Mouse (Mus musculus) kidney, embryonic 14.5 days (tissue): ENCODE data around the gene Gm29427. TPM values are rescaled to one million over a fixed set of nuclear protein-coding genes. Genes with fewer than 3 reads are reported as not detected.

ENCODE experiments used
- ATAC-seq: fragments of 200-750 bp; cut with Nextera tagmentation; 2 replicates; pipeline ENCODE4 v1.8.0; 2017; ENCODE audit warnings: moderate number of reproducible peaks, mild to moderate bottlenecking, moderate TSS enrichment, moderate library complexity; ENCODE audit not compliant: low FRiP score, low TSS enrichment
- H3K27ac ChIP-seq: fragments of 300-500 bp; sonication (generic); 2 replicates; pipeline ENCODE4 v1.5.1; 2014; ENCODE audit warnings: low read depth, mild to moderate bottlenecking, low read length, moderate library complexity, mixed read lengths
- H3K27me3 ChIP-seq: fragments of 300-500 bp; sonication (generic); 2 replicates; pipeline ENCODE4 v1.6.1; 2014; ENCODE audit warnings: mild to moderate bottlenecking, low read length; ENCODE audit not compliant: control insufficient read depth, insufficient read depth
- H3K36me3 ChIP-seq: fragments of 300-500 bp; sonication (generic); 2 replicates; pipeline ENCODE4 v1.6.1; 2014; ENCODE audit warnings: low read length, mixed read lengths; ENCODE audit not compliant: control insufficient read depth, insufficient read depth
- H3K4me1 ChIP-seq: fragments of 300-500 bp; sonication (generic); 2 replicates; pipeline ENCODE4 v1.6.1; 2014; ENCODE audit warnings: low read length, mixed read lengths; ENCODE audit not compliant: control insufficient read depth, insufficient read depth
- H3K4me2 ChIP-seq: fragments of 300-500 bp; sonication (generic); replicated peaks from 2 replicates; pipeline ENCODE4 v1.6.1; 2014; ENCODE audit warnings: low read depth, mild to moderate bottlenecking, low read length
- H3K4me3 ChIP-seq: fragments of 300-500 bp; sonication (generic); 2 replicates; pipeline ENCODE4 v1.5.1; 2014; ENCODE audit warnings: mild to moderate bottlenecking, low read length
- H3K9ac ChIP-seq: fragments of 300-500 bp; sonication (generic); 2 replicates; pipeline ENCODE4 v1.6.1; 2014; ENCODE audit warnings: low read depth, mild to moderate bottlenecking, low read length, moderate library complexity
- H3K9me3 ChIP-seq: fragments of 300-500 bp; sonication (generic); 2 replicates; pipeline ENCODE4 v1.6.1; 2016; ENCODE audit warnings: low read length; ENCODE audit not compliant: control insufficient read depth
- WGBS: fragments of 180-500 bp; shearing (Covaris S2); extraction: QIAGEN DNeasy Blood & Tissue Kit; methylation state at CpG from one replicate; pipeline ENCODE4 v1.1.7; 2014; 5-methylcytosine and 5-hydroxymethylcytosine counted together
- polyA plus RNA-seq: library from polyadenylated mRNA; unstranded; fragments of >200 nt; fragmentation: Nextera tagmentation; extraction: Ambion mirVana; gene quantifications from 2 replicates; pipeline ENCODE4 v1.2.1, GENCODE M21; 2014

Gm29427 gene
- polyA plus RNA-seq = not detected in 2 replicates

DNA sequence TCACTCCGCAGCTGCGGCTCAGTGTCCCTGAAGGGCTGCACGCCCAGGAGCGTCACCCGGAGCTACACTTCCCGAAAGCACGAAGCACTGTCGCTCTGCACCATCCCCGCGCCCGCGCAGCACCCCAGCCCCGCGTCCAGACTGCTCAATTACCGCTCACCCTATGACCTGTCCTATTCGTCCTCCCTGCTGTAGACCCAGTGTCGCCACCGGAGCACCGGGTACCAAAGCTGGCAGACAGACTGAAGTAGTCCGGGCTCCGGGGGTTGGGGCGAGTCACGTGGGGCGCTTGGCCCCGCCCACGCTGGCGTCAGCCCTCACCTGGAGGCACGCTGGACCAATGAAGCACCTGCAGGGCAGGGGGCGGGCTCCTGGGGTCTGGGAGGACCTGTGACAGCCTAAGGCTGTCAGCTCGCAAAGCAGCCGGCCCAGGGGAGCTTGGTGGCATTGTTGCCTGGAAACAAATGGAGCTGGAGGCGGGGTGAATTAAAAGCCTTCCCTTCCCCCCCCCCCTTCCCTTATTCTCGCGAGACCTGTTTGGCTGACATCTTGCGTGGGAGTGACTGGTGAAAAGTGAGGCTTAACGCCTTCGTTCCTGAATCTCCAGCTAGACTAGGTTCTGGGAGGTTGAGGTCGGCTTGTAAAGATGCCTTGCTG lies at the start of gene Gm29427:
Gene Gm29427, minus strand, starts transcription at position 239 of the 657 bp plus-strand sequence.
- ATAC-seq = peak; percentile 94
- Histone ChIP-seq H3K4me2 (peak within 1 kb of the TSS; percentile 96), H3K9ac (peak within 1 kb of the TSS; percentile 68), H3K9me3 (no peaks in the 10 kb centered on the region), H3K27me3 (no peaks in the 10 kb centered on the region), H3K27ac (peak within 1 kb of the TSS; percentile 48; the same call in 1 of the 2 replicates), H3K36me3 (peaks cover 5% of the 10 kb centered on the region; the same call in 1 of the 2 replicates), H3K4me1 (peaks cover 4% of the 10 kb centered on the region; the same call in 1 of the 2 replicates), H3K4me3 (peak within 1 kb of the TSS; percentile 54)
- WGBS = 0% methylated on average over 36 of the region's 38 CpGs

DNA sequence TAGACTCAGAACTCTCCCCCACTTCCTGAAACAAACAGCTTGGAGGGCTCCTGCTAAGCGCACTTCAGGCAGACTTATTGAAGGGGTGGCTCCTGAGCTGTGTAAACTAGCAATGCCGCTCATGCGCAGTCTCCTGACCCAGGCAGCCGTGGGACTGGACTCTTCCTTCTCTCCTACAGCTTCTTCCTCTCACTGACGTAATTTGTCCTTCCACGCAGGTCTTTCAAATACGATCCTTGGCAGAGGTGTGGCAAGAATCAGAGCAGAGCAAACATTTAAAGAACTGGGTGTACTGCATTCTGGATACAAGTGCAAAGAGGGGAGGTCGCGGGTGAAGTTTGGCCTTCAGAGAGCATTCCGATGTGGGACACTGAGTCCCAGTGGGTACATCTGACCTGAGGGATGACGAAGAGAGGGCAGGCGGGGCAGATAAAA lies 48.4 kb upstream of the Gm29427 start:
- no peak for ATAC-seq
- H3K4me1 ChIP-seq = no peaks in the 10 kb centered on the region
- H3K36me3 ChIP-seq = no peaks in the 10 kb centered on the region
- H3K9me3 ChIP-seq = no peaks in the 10 kb centered on the region
- H3K4me3 ChIP-seq = no peak overlapping the region
- no peak overlapping the region for H3K27ac ChIP-seq
- H3K27me3 ChIP-seq = no peaks in the 10 kb centered on the region
- WGBS = 79% methylated on average over 12 of the region's 12 CpGs
- no peak overlapping the region for H3K4me2 ChIP-seq
- H3K9ac ChIP-seq = no peak overlapping the region

- 80% methylated on average over 3 of the region's 3 CpGs for WGBS
- Histone ChIP-seq H3K27me3 (no peaks in the 10 kb centered on the region), H3K4me1 (no peaks in the 10 kb centered on the region), H3K9me3 (no peaks in the 10 kb centered on the region), H3K9ac (no peak overlapping the region), H3K27ac (no peak overlapping the region), H3K36me3 (no peaks in the 10 kb centered on the region), H3K4me2 (no peak overlapping the region), H3K4me3 (no peak overlapping the region)
- ATAC-seq = no peak
Measured at GRCm38 (mm10) chr1:130762045-130762760, 46.6 kb upstream of the Gm29427 start.

- Histone ChIP-seq H3K4me2 (no peak overlapping the region), H3K27ac (no peak overlapping the region), H3K4me1 (no peaks in the 10 kb centered on the region), H3K36me3 (no peaks in the 10 kb centered on the region), H3K9ac (no peak overlapping the region), H3K27me3 (no peaks in the 10 kb centered on the region), H3K9me3 (no peaks in the 10 kb centered on the region), H3K4me3 (no peak overlapping the region)
- 82% methylated on average over 1 of the region's 1 CpGs for WGBS
- ATAC-seq = no peak
Measured at GRCm38 (mm10) chr1:130761597-130761996, 46.0 kb upstream of the Gm29427 start.

- WGBS = 83% methylated on average over 9 of the region's 9 CpGs
- Histone ChIP-seq H3K27ac (no peak overlapping the region), H3K27me3 (no peaks in the 10 kb centered on the region), H3K4me2 (no peak overlapping the region), H3K9me3 (no peaks in the 10 kb centered on the region), H3K4me1 (no peaks in the 10 kb centered on the region), H3K36me3 (no peaks in the 10 kb centered on the region), H3K9ac (no peak overlapping the region), H3K4me3 (no peak overlapping the region)
- ATAC-seq = no peak
Measured at GRCm38 (mm10) chr1:130759689-130760088, 44.1 kb upstream of the Gm29427 start.

- Histone ChIP-seq H3K36me3 (no peaks in the 10 kb centered on the region), H3K27me3 (no peaks in the 10 kb centered on the region), H3K4me1 (no peaks in the 10 kb centered on the region), H3K9me3 (no peaks in the 10 kb centered on the region), H3K9ac (no peak overlapping the region), H3K4me2 (no peak overlapping the region), H3K27ac (no peak overlapping the region), H3K4me3 (no peak overlapping the region)
- WGBS = 95% methylated on average over 3 of the region's 3 CpGs
- no peak for ATAC-seq
Measured at GRCm38 (mm10) chr1:130746819-130747218, 31.2 kb upstream of the Gm29427 start.

DNA sequence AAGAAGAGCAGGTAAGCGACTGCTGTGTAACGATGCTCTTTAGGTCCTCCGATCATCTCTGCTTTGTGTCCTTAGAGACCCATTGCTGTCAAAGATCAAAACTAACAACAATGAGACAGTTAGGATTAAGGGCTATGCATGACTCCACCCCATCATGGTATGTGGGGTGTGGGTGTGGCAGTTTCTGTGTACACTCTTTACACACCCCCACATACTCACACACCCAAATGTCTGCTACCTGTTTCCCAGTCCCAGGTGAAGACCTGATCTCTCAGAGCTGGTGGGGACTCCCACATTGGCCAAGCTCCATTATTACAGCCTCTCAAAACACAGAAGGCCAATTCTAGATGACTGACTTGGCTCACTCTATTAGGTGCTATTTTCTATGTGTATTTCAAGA lies 30.0 kb upstream of the Gm29427 start:
- Histone ChIP-seq H3K4me1 (no peaks in the 10 kb centered on the region), H3K4me2 (no peak overlapping the region), H3K36me3 (no peaks in the 10 kb centered on the region), H3K9ac (no peak overlapping the region), H3K27me3 (no peaks in the 10 kb centered on the region), H3K9me3 (no peaks in the 10 kb centered on the region), H3K4me3 (no peak overlapping the region), H3K27ac (no peak overlapping the region)
- WGBS = 94% methylated on average over 3 of the region's 3 CpGs
- ATAC-seq = no peak

- Histone ChIP-seq H3K9ac (no peak overlapping the region), H3K27me3 (no peaks in the 10 kb centered on the region), H3K4me2 (no peak overlapping the region), H3K27ac (no peak overlapping the region), H3K9me3 (no peaks in the 10 kb centered on the region), H3K36me3 (no peaks in the 10 kb centered on the region), H3K4me3 (no peak overlapping the region), H3K4me1 (peaks cover 4% of the 10 kb centered on the region; the same call in 1 of the 2 replicates)
- WGBS = 91% methylated on average over 5 of the region's 5 CpGs
- no peak for ATAC-seq
Measured at GRCm38 (mm10) chr1:130744961-130745360, 29.4 kb upstream of the Gm29427 start.

DNA sequence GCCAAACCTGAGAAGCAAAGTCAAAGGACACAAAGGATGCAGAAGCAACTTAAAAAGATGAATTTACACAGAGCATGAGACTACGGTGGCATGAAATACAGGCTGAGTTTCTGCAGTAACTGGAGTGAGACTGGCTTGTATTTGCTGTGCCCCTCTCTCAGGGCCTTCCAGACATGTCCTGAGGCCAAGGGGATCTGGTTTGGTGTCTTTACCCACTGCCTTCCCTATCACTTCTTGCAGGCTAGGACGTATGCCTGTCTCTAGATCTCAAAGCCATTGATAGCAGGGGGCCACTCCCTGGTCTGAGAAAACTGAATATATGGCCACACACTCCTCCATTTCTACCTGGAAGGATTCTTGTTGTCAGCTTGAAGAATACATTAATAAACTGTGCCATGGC lies 28.6 kb upstream of the Gm29427 start:
- no peaks in the 10 kb centered on the region for H3K27me3 ChIP-seq
- 86% methylated on average over 2 of the region's 2 CpGs for WGBS
- no peak overlapping the region for H3K4me3 ChIP-seq
- H3K4me1 ChIP-seq = peaks cover 4% of the 10 kb centered on the region; the same call in 1 of the 2 replicates
- no peaks in the 10 kb centered on the region for H3K9me3 ChIP-seq
- no peaks in the 10 kb centered on the region for H3K36me3 ChIP-seq
- no peak overlapping the region for H3K27ac ChIP-seq
- H3K4me2 ChIP-seq = no peak overlapping the region
- H3K9ac ChIP-seq = no peak overlapping the region
- ATAC-seq = no peak
